In genomic region chr8:88265511-88265910, GRCm38 (mm10) we compare ENCODE assay signal across 9 mouse cellular contexts. TPM values are rescaled to one million over a fixed set of nuclear protein-coding genes. Genes with fewer than 3 reads are reported as not detected.
A peak's percentile ranks its signal among the peaks of the same experiment; 100 is the strongest.
DNase-seq lines count a peak whose midpoint lies in the region; ATAC-seq and TF ChIP-seq lines count a peak whose summit lies in the region.
"Had no signal": no experiment of that assay in that cellular context is flagged by ENCODE, and none has a peak within 500 bp of the region (broad histone marks: within the 10 kb centered on the region; RNA-seq: fewer than 3 reads in every experiment).

No protein-coding gene starts in this region.

- peaks cover 37% of the 10 kb centered on the region for H3K4me1 ChIP-seq in lung, embryonic 15.5 days
- H3K4me1 ChIP-seq in lung, adult 2 months (ENCODE audit: control insufficient read depth, insufficient read depth, low read length): peaks cover 9% of the 10 kb centered on the region
- H3K4me1 ChIP-seq in limb, embryonic 12.5 days (replicated peaks): peaks cover 7% of the 10 kb centered on the region

- ATAC-seq in lung, embryonic 15.5 days (ENCODE audit: borderline replicate concordance, extremely low read depth, low FRiP score, low TSS enrichment): no peak
- peak; percentile 71; the same call in 1 of the 2 replicates for ATAC-seq in limb, embryonic 12.5 days (ENCODE audit: insufficient number of reproducible peaks, insufficient read depth, low FRiP score, low TSS enrichment, low read depth)

- H3K36me3 ChIP-seq in lung, embryonic 15.5 days: no peaks in the 10 kb centered on the region
- peaks cover 4% of the 10 kb centered on the region; the same call in 1 of the 2 replicates for H3K36me3 ChIP-seq in limb, embryonic 12.5 days

- no peaks in the 10 kb centered on the region for H3K27me3 ChIP-seq in lung, embryonic 15.5 days
- H3K27me3 ChIP-seq in limb, embryonic 12.5 days: 0 out of 2 replicates have a peak, but pooled peaks cover 1% of the 10 kb centered on the region

- H3K4me2 ChIP-seq in lung, embryonic 15.5 days: no peak overlapping the region
- no peak overlapping the region for H3K4me2 ChIP-seq in limb, embryonic 12.5 days
- H3K4me2 ChIP-seq: midbrain, embryonic 11.5 days had no signal

- TF ChIP-seq CTCF in lung, adult 2 months (IDR thresholded peaks at IDR 0.05; ENCODE audit: insufficient read depth, low read length): no peak

- WGBS in lung, embryonic 15.5 days: 12% methylated on average over 2 of the region's 2 CpGs
- WGBS in lung, adult 2 months: 24% methylated on average over 2 of the region's 2 CpGs
- WGBS in limb, embryonic 12.5 days: 0% methylated on average over 2 of the region's 2 CpGs

- no peak for DNase-seq in lung, adult 2 months
- peak; percentile 97 for DNase-seq in Muller cell, postnatal 12 days (ENCODE audit: inconsistent ontology term)
- DNase-seq in embryo, embryonic 10.5 days (ENCODE audit: low spot score): peak; percentile 74
- DNase-seq in right cerebral cortex, postnatal 14 days: no peak
- no peak for DNase-seq in urinary bladder, postnatal 36 days (ENCODE audit: low spot score in 2 of 2)
- DNase-seq in layer of hippocampus, adult 8-10 months (ENCODE audit: low spot score in 2 of 2): no peak

- TF ChIP-seq POLR2A in lung, adult 2 months (IDR thresholded peaks at IDR 0.05; ENCODE audit: borderline replicate concordance, extremely low read depth, low read depth, low read length): no peak

- H3K4me3 ChIP-seq in lung, embryonic 15.5 days: no peak overlapping the region
- no peak overlapping the region for H3K4me3 ChIP-seq in lung, adult 2 months (replicated peaks; ENCODE audit: extremely low read depth, low read depth, low read length)
- no peak overlapping the region for H3K4me3 ChIP-seq in limb, embryonic 12.5 days (replicated peaks)

- H3K9ac ChIP-seq in lung, embryonic 15.5 days: no peak overlapping the region
- no peak overlapping the region for H3K9ac ChIP-seq in limb, embryonic 12.5 days (replicated peaks)

- no peaks in the 10 kb centered on the region for H3K9me3 ChIP-seq in lung, embryonic 15.5 days
- no peaks in the 10 kb centered on the region for H3K9me3 ChIP-seq in limb, embryonic 12.5 days

- H3K27ac ChIP-seq in lung, embryonic 15.5 days: peak overlapping the region; percentile 69
- peak overlapping the region; percentile 70 for H3K27ac ChIP-seq in limb, embryonic 12.5 days

RNA-seq across cellular contexts. Expression of gene Adcy7, which starts 6.7 kb away (rescaled TPM):
- polyA plus RNA-seq in lung, embryonic 15.5 days (2015; fragmentation: Nextera tagmentation; extraction: Ambion mirVana): 12.7 and 13.9 TPM in 2 replicates
- polyA plus RNA-seq in lung, adult 2 months (2012; rRNA removed): 57.0 and 60.0 TPM in 2 replicates
- 3.2 and 4.4 TPM in 2 replicates for polyA plus RNA-seq in limb, embryonic 12.5 days (2016; fragmentation: Nextera tagmentation; extraction: Ambion mirVana)
- 1 to 10 TPM; 2.7 to 7.4 (median 4.5) TPM for total RNA-seq in layer of hippocampus, adult 8-10 months (2022)

Comparison
In these comparisons a context has a peak if more than half of its experiments do, and no peak if none do; other contexts are left out.
1. DNase-seq: peak in Muller cell, postnatal 12 days (single experiment) and embryo, embryonic 10.5 days (single experiment); none in lung, adult 2 months (single experiment), right cerebral cortex, postnatal 14 days (single experiment), urinary bladder, postnatal 36 days (0 of 2) and layer of hippocampus, adult 8-10 months (0 of 2).